Mouse (Mus musculus) cerebral cortex, adult 2 months (tissue): ENCODE measurements around the gene Tmc4.

ENCODE experiments used
- WGBS: fragments of 180-500 bp; shearing (Covaris S2); methylation state at CpG from one replicate; pipeline ENCODE4 v1.1.7; 2018; 5-methylcytosine and 5-hydroxymethylcytosine counted together

Gene Tmc4

GRCm38 (mm10) chr7:3643412-3643811 lies 33.9 kb downstream of the Tmc4 start:
- WGBS = 60% methylated on average over 5 of the region's 5 CpGs

GRCm38 (mm10) chr7:3630478-3630815 lies 46.9 kb downstream of the Tmc4 start:
- 57% methylated on average over 3 of the region's 3 CpGs for WGBS

GRCm38 (mm10) chr7:3629543-3630477 lies 47.5 kb downstream of the Tmc4 start, which contains the start of the genes Tfpt and Prpf31:
Gene Tfpt, minus strand, starts transcription at chr7:3629929.
Gene Prpf31, plus strand, starts transcription at chr7:3629985.
- WGBS = under 1% methylated on average over 47 of the region's 47 CpGs

GRCm38 (mm10) chr7:3629030-3629429 lies 48.3 kb downstream of the Tmc4 start:
- WGBS = 35% methylated on average over 4 of the region's 4 CpGs

- under 1% methylated on average over 32 of the region's 32 CpGs for WGBS
These were observed 59.9 kb downstream of the Tmc4 start, which contains the start of gene Ndufa3 for GRCm38 (mm10) chr7:3617242-3617995. Gene Ndufa3, plus strand, starts transcription at chr7:3617373.

- 36% methylated on average over 6 of the region's 6 CpGs for WGBS
These were observed 60.7 kb downstream of the Tmc4 start for GRCm38 (mm10) chr7:3616389-3617241.

GRCm38 (mm10) chr7:3616057-3616388 lies 61.3 kb downstream of the Tmc4 start, which contains the start of gene Oscar:
Gene Oscar, minus strand, starts transcription at chr7:3616157.
- 81% methylated on average over 4 of the region's 4 CpGs for WGBS
